20 mouse cellular contexts compared by ENCODE assay signal in the genomic region with DNA sequence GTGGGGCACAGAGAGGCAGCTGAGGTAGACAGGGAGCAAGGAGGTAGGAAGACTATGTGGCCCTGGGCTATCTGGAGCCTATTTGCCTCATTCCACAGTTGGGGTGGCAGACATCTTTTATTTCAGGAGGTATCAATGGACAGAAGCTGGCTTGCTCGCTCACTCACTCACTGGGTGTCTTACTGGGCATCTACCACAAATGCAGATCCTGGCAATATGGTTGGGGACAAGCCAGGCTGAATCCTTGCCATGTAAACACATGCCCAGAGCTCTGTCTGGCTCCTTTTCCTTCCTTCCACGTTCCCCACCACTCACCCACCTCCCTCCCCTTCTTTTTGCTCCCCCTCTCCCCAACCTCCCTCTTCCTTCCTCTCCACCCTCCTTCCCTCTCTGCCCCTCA. TPM values are rescaled to one million over a fixed set of nuclear protein-coding genes. Genes with fewer than 3 reads are reported as not detected.
DNase-seq lines count a peak whose midpoint lies in the region; ATAC-seq lines count a peak whose summit lies in the region.
"Had no signal": no experiment of that assay in that cellular context is flagged by ENCODE, and none has a peak within 500 bp of the region (broad histone marks: within the 10 kb centered on the region; RNA-seq: fewer than 3 reads in every experiment).

No protein-coding gene starts in this region.

- no peak overlapping the region for H3K9ac ChIP-seq in forebrain, embryonic 13.5 days
- H3K9ac ChIP-seq in forebrain, embryonic 11.5 days (ENCODE audit: low read length) = no peak overlapping the region
- H3K9ac ChIP-seq: liver, embryonic 13.5 days; lung, embryonic 14.5 days had no signal

- DNase-seq in forebrain, embryonic 11.5 days (ENCODE audit: low spot score) = no peak
- peak; percentile 19 for DNase-seq in right cerebral cortex, postnatal 4 days
- no peak for DNase-seq in right cerebral cortex, postnatal 36 days (ENCODE audit: low spot score in 2 of 2)
- DNase-seq in cerebellum, postnatal 14 days = peak; percentile 80 to 87
- DNase-seq in urinary bladder, adult 2 months (ENCODE audit: low spot score) = no peak
- no peak for DNase-seq in frontal cortex, postnatal 14 days (ENCODE audit: low spot score in 2 of 2)
- no peak for DNase-seq in natural killer cell, adult 2 months (ENCODE audit: low spot score in 2 of 2)
- DNase-seq: adrenal gland, adult 8-10 months; gastrocnemius, postnatal 10 days; heart, adult 18-20 months; heart, postnatal 4 days; kidney, adult 9 months; layer of hippocampus, adult 9-11 months; liver, embryonic 13.5 days; lung, embryonic 14.5 days; lung, postnatal 36 days; thymus, postnatal 25 days had no signal

- H3K36me3 ChIP-seq in forebrain, embryonic 13.5 days (ENCODE audit: poor library complexity, severe bottlenecking) = no peaks in the 10 kb centered on the region
- H3K36me3 ChIP-seq in forebrain, embryonic 11.5 days (ENCODE audit: control insufficient read depth, insufficient read depth, low read length) = no peaks in the 10 kb centered on the region
- H3K36me3 ChIP-seq: liver, embryonic 13.5 days had no signal

- H3K4me1 ChIP-seq in forebrain, embryonic 13.5 days = peaks cover 12% of the 10 kb centered on the region
- peaks cover 4% of the 10 kb centered on the region; the same call in 1 of the 2 replicates for H3K4me1 ChIP-seq in forebrain, embryonic 11.5 days (replicated peaks; ENCODE audit: control insufficient read depth, insufficient read depth, low read length)

- H3K27me3 ChIP-seq in forebrain, embryonic 13.5 days = 0 out of 2 replicates have a peak, but pooled peaks cover 5% of the 10 kb centered on the region
- no peaks in the 10 kb centered on the region for H3K27me3 ChIP-seq in forebrain, embryonic 11.5 days (ENCODE audit: control insufficient read depth, insufficient read depth, low read length)
- H3K27me3 ChIP-seq: limb, embryonic 13.5 days had no signal

- ATAC-seq in forebrain, embryonic 13.5 days = peak; percentile 8; the same call in 1 of the 2 replicates
- no peak for ATAC-seq in forebrain, embryonic 11.5 days (replicated peaks; ENCODE audit: low FRiP score)
- ATAC-seq: midbrain, embryonic 16.5 days had no signal

- 44% methylated on average over 2 of the region's 2 CpGs for WGBS in forebrain, embryonic 13.5 days
- 52% methylated on average over 2 of the region's 2 CpGs for WGBS in forebrain, embryonic 11.5 days

- no peaks in the 10 kb centered on the region for H3K9me3 ChIP-seq in forebrain, embryonic 13.5 days (replicated peaks)
- H3K9me3 ChIP-seq in forebrain, embryonic 11.5 days (ENCODE audit: control insufficient read depth, low read length) = no peaks in the 10 kb centered on the region
- H3K9me3 ChIP-seq: limb, embryonic 13.5 days; liver, embryonic 13.5 days had no signal

- no peak overlapping the region for H3K4me3 ChIP-seq in forebrain, embryonic 13.5 days
- no peak overlapping the region for H3K4me3 ChIP-seq in forebrain, embryonic 11.5 days (ENCODE audit: low read depth, low read length)
- H3K4me3 ChIP-seq: limb, embryonic 13.5 days; liver, embryonic 13.5 days had no signal

- H3K4me2 ChIP-seq in forebrain, embryonic 13.5 days = no peak overlapping the region
- no peak overlapping the region for H3K4me2 ChIP-seq in forebrain, embryonic 11.5 days (ENCODE audit: low read depth, low read length, severe bottlenecking)
- H3K4me2 ChIP-seq: limb, embryonic 13.5 days; liver, embryonic 13.5 days; lung, embryonic 14.5 days had no signal

- no peak overlapping the region for H3K27ac ChIP-seq in forebrain, embryonic 13.5 days
- no peak overlapping the region for H3K27ac ChIP-seq in forebrain, embryonic 11.5 days (ENCODE audit: low read depth, low read length)
- H3K27ac ChIP-seq: limb, embryonic 13.5 days; liver, embryonic 13.5 days had no signal

RNA-seq across cellular contexts. Expression of a gene that starts 3.5 kb away (rescaled TPM):
- 4.4 and 4.8 TPM in 2 replicates for polyA plus RNA-seq in forebrain, embryonic 13.5 days (2015; fragmentation: Nextera tagmentation; extraction: Ambion mirVana)
- 4.6 and 5.5 TPM in 2 replicates for polyA plus RNA-seq in forebrain, embryonic 11.5 days (2014; fragmentation: Nextera tagmentation; extraction: Ambion mirVana)
- polyA plus RNA-seq in urinary bladder, adult 2 months (2012; rRNA removed) = 9.6 and 10.0 TPM in 2 replicates

RNA-seq across cellular contexts. Expression of a gene that starts 21.4 kb away (rescaled TPM):
- 25.8 and 26.1 TPM in 2 replicates for polyA plus RNA-seq in forebrain, embryonic 13.5 days (2015; fragmentation: Nextera tagmentation; extraction: Ambion mirVana)
- 51.1 and 53.1 TPM in 2 replicates for polyA plus RNA-seq in forebrain, embryonic 11.5 days (2014; fragmentation: Nextera tagmentation; extraction: Ambion mirVana)
- polyA plus RNA-seq in urinary bladder, adult 2 months (2012; rRNA removed) = 416 and 633 TPM in 2 replicates

Comparison
In these comparisons a context has a peak if more than half of its experiments do, and no peak if none do; other contexts are left out.
1. DNase-seq: peak in right cerebral cortex, postnatal 4 days (single experiment) and cerebellum, postnatal 14 days (2 of 2); none in forebrain, embryonic 11.5 days (single experiment), right cerebral cortex, postnatal 36 days (0 of 2), urinary bladder, adult 2 months (single experiment), frontal cortex, postnatal 14 days (0 of 2) and natural killer cell, adult 2 months (0 of 2).